ENCODE assay signal across 8 mouse cellular contexts in the genomic region with DNA sequence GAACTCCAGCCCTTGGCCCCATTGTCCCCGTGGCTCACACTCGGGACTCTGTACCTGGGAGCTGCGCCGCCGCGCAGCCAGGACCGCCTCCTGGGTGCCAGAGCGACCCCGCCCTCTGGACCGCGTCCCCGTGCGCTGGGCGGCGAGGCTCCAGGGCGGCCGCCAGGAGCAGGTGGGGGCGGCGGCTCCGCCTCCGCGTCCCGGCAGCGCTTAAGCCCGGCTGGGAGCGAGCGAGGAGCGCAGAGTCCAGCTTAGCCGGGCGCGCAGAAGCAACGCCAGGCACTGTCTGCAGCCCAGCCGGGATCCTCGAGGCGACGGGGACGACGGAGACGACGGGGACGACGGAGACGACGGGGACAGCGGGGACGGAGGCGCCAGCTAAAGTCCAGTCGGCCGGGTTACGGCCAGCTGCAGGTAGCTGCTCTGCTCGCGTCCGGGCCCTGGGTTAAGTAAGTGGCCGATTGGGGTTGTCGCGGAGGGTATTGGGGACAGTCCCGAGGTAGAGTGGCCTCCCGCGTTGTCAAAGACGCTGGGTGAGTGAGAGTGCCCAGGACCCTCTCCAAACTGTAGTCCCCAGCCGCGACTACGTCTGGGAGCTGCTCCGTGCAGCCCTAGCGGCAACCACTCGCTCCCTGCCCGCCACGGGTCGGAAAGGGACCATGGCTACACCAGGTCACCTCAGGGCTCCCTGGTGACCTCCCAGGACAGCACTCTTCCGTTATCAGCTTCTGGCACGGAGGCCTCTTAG. TPM values are rescaled to one million over a fixed set of nuclear protein-coding genes. Genes with fewer than 3 reads are reported as not detected.
DNase-seq lines count a peak whose midpoint lies in the region; ATAC-seq and TF ChIP-seq lines count a peak whose summit lies in the region.

A gene (plus strand): TSS at position 157 of the 748 bp plus-strand sequence.

- peaks cover 33% of the 10 kb centered on the region for H3K27me3 ChIP-seq in erythroblast, embryonic 14.5 days (ENCODE audit: control insufficient read depth)
- H3K27me3 ChIP-seq in heart, adult 2 months (ENCODE audit: control insufficient read depth, insufficient read depth, low read length): no peaks in the 10 kb centered on the region; the same call in none of the 2 replicates
- 0 out of 2 replicates have a peak, but pooled peaks cover 1% of the 10 kb centered on the region for H3K27me3 ChIP-seq in kidney, adult 2 months (replicated peaks; ENCODE audit: control insufficient read depth, insufficient read depth, low read length)
- H3K27me3 ChIP-seq in limb, embryonic 14.5 days (ENCODE audit: control insufficient read depth, insufficient read depth, low read length): peaks cover 31% of the 10 kb centered on the region; the same call in 1 of the 2 replicates
- H3K27me3 ChIP-seq in midbrain, embryonic 16.5 days (ENCODE audit: control insufficient read depth, insufficient read depth, low read depth, low read length): no peaks in the 10 kb centered on the region

- WGBS in heart, adult 2 months: 1% methylated on average over 66 of the region's 71 CpGs
- WGBS in kidney, adult 2 months: 1% methylated on average over 71 of the region's 71 CpGs
- under 1% methylated on average over 61 of the region's 71 CpGs for WGBS in limb, embryonic 14.5 days
- WGBS in midbrain, embryonic 16.5 days: under 1% methylated on average over 65 of the region's 71 CpGs

- no peaks in the 10 kb centered on the region for H3K4me1 ChIP-seq in erythroblast, embryonic 14.5 days (ENCODE audit: control insufficient read depth)
- peaks cover 2% of the 10 kb centered on the region; the same call in 1 of the 2 replicates for H3K4me1 ChIP-seq in heart, adult 2 months (ENCODE audit: control insufficient read depth, insufficient read depth, low read length)
- H3K4me1 ChIP-seq in kidney, adult 2 months (ENCODE audit: control insufficient read depth, insufficient read depth, low read length): no peaks in the 10 kb centered on the region
- peaks cover 12% of the 10 kb centered on the region; the same call in 1 of the 2 replicates for H3K4me1 ChIP-seq in limb, embryonic 14.5 days (ENCODE audit: control insufficient read depth, insufficient read depth, low read length)
- H3K4me1 ChIP-seq in midbrain, embryonic 16.5 days (ENCODE audit: control insufficient read depth, insufficient read depth, low read length): peaks cover 18% of the 10 kb centered on the region; the same call in 1 of the 2 replicates

- peaks cover 2% of the 10 kb centered on the region for H3K79me2 ChIP-seq in heart, adult 2 months (replicated peaks; ENCODE audit: control insufficient read depth, insufficient read depth, low read length)

- TF ChIP-seq POLR2A in heart, adult 2 months (IDR thresholded peaks at IDR 0.05; ENCODE audit: insufficient read depth, low read depth, low read length): peak; percentile 78
- TF ChIP-seq POLR2A in kidney, adult 2 months (IDR thresholded peaks at IDR 0.05; ENCODE audit: low read depth, low read length): peak; percentile 23
- TF ChIP-seq POLR2A in limb, embryonic 14.5 days (IDR thresholded peaks at IDR 0.05; ENCODE audit: borderline replicate concordance, extremely low read depth, insufficient read depth, insufficient read length): 0 out of 2 replicates have a peak, but pooled peaks have one; percentile 18

- peak; percentile 26 for TF ChIP-seq CTCF in heart, adult 2 months (IDR thresholded peaks at IDR 0.05)
- TF ChIP-seq CTCF in kidney, adult 2 months (conservative IDR thresholded peaks at IDR 0.05; ENCODE audit: insufficient read depth, insufficient read length, low read depth, low read length): no peak

- peak within 1 kb of the TSS; percentile 42 for H3K4me3 ChIP-seq in erythroblast, embryonic 14.5 days (replicated peaks)
- peak within 1 kb of the TSS; percentile 50 for H3K4me3 ChIP-seq in heart, adult 2 months
- peak within 1 kb of the TSS; percentile 52 for H3K4me3 ChIP-seq in kidney, adult 2 months (ENCODE audit: insufficient read depth, low read depth, low read length)
- H3K4me3 ChIP-seq in limb, embryonic 14.5 days (replicated peaks; ENCODE audit: low read length): peak within 1 kb of the TSS; percentile 53
- peak within 1 kb of the TSS; percentile 72 for H3K4me3 ChIP-seq in midbrain, embryonic 16.5 days (ENCODE audit: low read depth, low read length)

- no peaks in the 10 kb centered on the region for H3K9me3 ChIP-seq in erythroblast, embryonic 14.5 days (ENCODE audit: control insufficient read depth, low read length)
- H3K9me3 ChIP-seq in limb, embryonic 14.5 days (ENCODE audit: control insufficient read depth, low read length): no peaks in the 10 kb centered on the region
- no peaks in the 10 kb centered on the region for H3K9me3 ChIP-seq in midbrain, embryonic 16.5 days (replicated peaks; ENCODE audit: control insufficient read depth, low read length, poor library complexity, severe bottlenecking)

- peak within 1 kb of the TSS; percentile 98 for H3K4me2 ChIP-seq in limb, embryonic 14.5 days (replicated peaks; ENCODE audit: low read depth, low read length, severe bottlenecking)
- peak within 1 kb of the TSS; percentile 82 for H3K4me2 ChIP-seq in midbrain, embryonic 16.5 days (ENCODE audit: low read length)

- peak within 1 kb of the TSS; percentile 80 for H3K27ac ChIP-seq in heart, adult 2 months
- no peak within 1 kb of the TSS for H3K27ac ChIP-seq in kidney, adult 2 months (ENCODE audit: insufficient read depth, low read depth, low read length)
- no peak within 1 kb of the TSS for H3K27ac ChIP-seq in limb, embryonic 14.5 days (replicated peaks; ENCODE audit: low read depth, low read length)
- peak within 1 kb of the TSS; percentile 65 for H3K27ac ChIP-seq in midbrain, embryonic 16.5 days (ENCODE audit: low read length)

- no peak for ATAC-seq in erythroblast, adult 5-6 weeks (replicated peaks; ENCODE audit: low FRiP score, poor library complexity, severe bottlenecking)
- peak; percentile 79 for ATAC-seq in limb, embryonic 14.5 days (ENCODE audit: low FRiP score, low read depth)
- ATAC-seq in midbrain, embryonic 16.5 days: peak; percentile 90

- intact Hi-C loops in heart, adult 2 months (cut with DNase I): loop anchor here (5.0 kb wide), 2 partner anchors 33 to 48 kb away; no protein-coding TSS in a partner anchor

- H3K36me3 ChIP-seq in erythroblast, embryonic 14.5 days (ENCODE audit: control insufficient read depth): no peaks in the 10 kb centered on the region
- no peaks in the 10 kb centered on the region for H3K36me3 ChIP-seq in heart, adult 2 months (ENCODE audit: control insufficient read depth, insufficient read depth, low read length)
- no peaks in the 10 kb centered on the region for H3K36me3 ChIP-seq in kidney, adult 2 months (ENCODE audit: control insufficient read depth, insufficient read depth, low read length)
- no peaks in the 10 kb centered on the region for H3K36me3 ChIP-seq in limb, embryonic 14.5 days (ENCODE audit: control insufficient read depth, insufficient read depth, low read length)
- no peaks in the 10 kb centered on the region for H3K36me3 ChIP-seq in midbrain, embryonic 16.5 days (ENCODE audit: control insufficient read depth, insufficient read depth, low read length)

- TF ChIP-seq EP300 in heart, adult 2 months (IDR thresholded peaks at IDR 0.05; ENCODE audit: insufficient read depth, low read depth, low read length): no peak

- H3K9ac ChIP-seq in heart, adult 2 months (ENCODE audit: low read depth, low read length): peak within 1 kb of the TSS; percentile 90
- H3K9ac ChIP-seq in limb, embryonic 14.5 days (ENCODE audit: low read depth, low read length, severe bottlenecking): peak within 1 kb of the TSS; percentile 58
- H3K9ac ChIP-seq in midbrain, embryonic 16.5 days (ENCODE audit: low read depth, low read length): peak within 1 kb of the TSS; percentile 83

- DNase-seq in embryo, embryonic 11 days: peak; percentile 80
- peak; percentile 82 to 86 for DNase-seq in heart, adult 2 months
- peak; percentile 88 for DNase-seq in kidney, adult 2 months
- peak; percentile 33 for DNase-seq in limb, embryonic 14.5 days (ENCODE audit: low spot score)
- peak; percentile 77 for DNase-seq in testis, postnatal 14 days (ENCODE audit: low spot score)

RNA-seq across cellular contexts. Expression of the gene that starts here (rescaled TPM):
- 0.03 TPM in 1 of 2 replicates, not detected in the other for polyA plus RNA-seq in erythroblast, embryonic 14.5 days (2012)
- total RNA-seq in erythroblast, adult 5-6 weeks (2015; ENCODE audit: low replicate concordance): not detected in 2 replicates
- 0.56 TPM in 1 of 2 replicates, not detected in the other for total RNA-seq in erythroblast, adult 5-6 weeks (2017; ENCODE audit: low replicate concordance)
- total RNA-seq in heart, adult 2 months (2021): 10 to 100 TPM; 26.3 to 47.2 TPM
- 12.2 and 14.0 TPM in 2 replicates for polyA plus RNA-seq in heart, adult 2 months (2012; rRNA removed)
- polyA plus RNA-seq in kidney, adult 2 months (2012; rRNA removed): 1.5 and 1.9 TPM in 2 replicates
- polyA plus RNA-seq in limb, embryonic 14.5 days (2012; rRNA removed): 5.4 and 5.6 TPM in 2 replicates
- 1.8 and 2.4 TPM in 2 replicates for polyA plus RNA-seq in limb, embryonic 14.5 days (2014; fragmentation: Nextera tagmentation; extraction: Ambion mirVana)
- 3.6 and 5.0 TPM in 2 replicates for polyA plus RNA-seq in midbrain, embryonic 16.5 days (2015; fragmentation: Nextera tagmentation; extraction: Ambion mirVana)

Comparison
In these comparisons a context has a peak if more than half of its experiments do, and no peak if none do; other contexts are left out.
1. RNA of the gene that starts here (total RNA-seq): 26.3 to 47.2 TPM in heart, adult 2 months; 0.56 TPM in erythroblast, adult 5-6 weeks; every median in the first group is over 10 times any median in the second.
2. DNase-seq: peak in every context shown above with its lines; median percentile 88 in kidney, adult 2 months; 84 in heart, adult 2 months; 80 in embryo, embryonic 11 days; 77 in testis, postnatal 14 days; 33 in limb, embryonic 14.5 days.
3. H3K27ac ChIP-seq: peak in heart, adult 2 months (single experiment) and midbrain, embryonic 16.5 days (single experiment); none in kidney, adult 2 months (single experiment) and limb, embryonic 14.5 days (single experiment).
4. POLR2A ChIP-seq: peak in every context shown above with its lines; median percentile 78 in heart, adult 2 months; 23 in kidney, adult 2 months; 18 in limb, embryonic 14.5 days.
5. Peak in every context shown above with its lines, with median percentiles within 50 percentile points of each other: H3K4me3 ChIP-seq and H3K9ac ChIP-seq.